Mouse (Mus musculus) layer of hippocampus, adult 18-20 months (tissue): ENCODE data around the gene Gtpbp6. TPM values are rescaled to one million over a fixed set of nuclear protein-coding genes. Genes with fewer than 3 reads are reported as not detected.
A peak's percentile ranks its signal among the peaks of the same experiment; 100 is the strongest.
"Not testable (repeated sequence)": the region's sequence is repeated elsewhere in the genome, so short reads cannot be mapped to it uniquely, and the experiment has no call there.

Source experiments
- DNase-seq, 2 experiments: peaks; one replicate each; pipeline ENCODE4 v3.0.0; 2022; ENCODE audit warnings: low spot score in 2 of 2
- long read RNA-seq: library from polyadenylated mRNA; stranded (forward); transcript quantifications from one replicate; pipeline ENCODE4 v2.0.0, GENCODE M21; 2021
- total RNA-seq, 2 experiments: library from RNA; stranded (reverse); gene quantifications; 2 replicates each; pipeline ENCODE4 v1.2.3; 2021

Gtpbp6 gene
- total RNA-seq, result 10 to 100 TPM; 77.8 to 81.5 TPM
- long read RNA-seq, transcript Gtpbp6-201 (10 exons, 1,617 nt), result major isoform, 11 of 73 reads
- long read RNA-seq, transcript Gtpbp6-202 (7 exons, 1,481 nt), result minor isoform, 10 of 73 reads
- long read RNA-seq, partial matches to known transcripts, result 13 of 73 reads
- long read RNA-seq, other reads (novel, unspliced or antisense), result 39 of 73 reads

GRCm38 (mm10) chr5:110107581-110108304 is at the start of gene Gtpbp6:
TSS of gene Gtpbp6 (minus strand) at chr5:110108197.
- peak; percentile 95 to 97 for DNase-seq

- no peak for DNase-seq
These were observed 35.0 kb upstream of the Gtpbp6 start for GRCm38 (mm10) chr5:110143007-110143406.

GRCm38 (mm10) chr5:110142309-110142708 is 34.3 kb upstream of the Gtpbp6 start:
- no peak for DNase-seq

GRCm38 (mm10) chr5:110140424-110140823 is 32.4 kb upstream of the Gtpbp6 start:
- no peak for DNase-seq

- no peak for DNase-seq
These were observed 31.3 kb upstream of the Gtpbp6 start for GRCm38 (mm10) chr5:110139325-110139724.

- no peak for DNase-seq
These were observed 29.8 kb upstream of the Gtpbp6 start for GRCm38 (mm10) chr5:110137816-110138215.

GRCm38 (mm10) chr5:110136087-110136464 is 28.1 kb upstream of the Gtpbp6 start:
- no peak for DNase-seq

- peak; percentile 99 to 100 for DNase-seq
These were observed 27.5 kb upstream of the Gtpbp6 start, which contains the start of gene Chfr for GRCm38 (mm10) chr5:110135293-110136086. TSS of gene Chfr (plus strand) at chr5:110135842.

- not testable (repeated sequence) for DNase-seq
These were observed 14.4 kb upstream of the Gtpbp6 start for GRCm38 (mm10) chr5:110122380-110122779.

GRCm38 (mm10) chr5:110109991-110110441 is 2.0 kb upstream of the Gtpbp6 start, which contains the start of gene Zfp605:
TSS of gene Zfp605 (plus strand) at chr5:110110092.
- peak; percentile 87 to 96 for DNase-seq

- no peak for DNase-seq
These were observed 270 bp upstream of the Gtpbp6 start for GRCm38 (mm10) chr5:110108305-110108628.

- peak in 1 of 2 experiments; percentile 27 for DNase-seq
These were observed 964 bp downstream of the Gtpbp6 start for GRCm38 (mm10) chr5:110106901-110107564.

- peak in 1 of 2 experiments; percentile 8 for DNase-seq
These were observed 1.7 kb downstream of the Gtpbp6 start for GRCm38 (mm10) chr5:110106140-110106871.

GRCm38 (mm10) chr5:110104616-110105380 is 3.2 kb downstream of the Gtpbp6 start:
- DNase-seq, result no peak

GRCm38 (mm10) chr5:110103901-110104615 is 3.9 kb downstream of the Gtpbp6 start:
- no peak for DNase-seq

GRCm38 (mm10) chr5:110102853-110103625 is 5.0 kb downstream of the Gtpbp6 start:
- DNase-seq, result no peak

GRCm38 (mm10) chr5:110102429-110102828 is 5.6 kb downstream of the Gtpbp6 start:
- no peak for DNase-seq

- DNase-seq, result peak in 1 of 2 experiments; percentile 35
These were observed 6.2 kb downstream of the Gtpbp6 start for GRCm38 (mm10) chr5:110101716-110102347.
